Mouse (Mus musculus): ENCODE measurements around the gene Dmrtc2.

Gene Dmrtc2

DNA sequence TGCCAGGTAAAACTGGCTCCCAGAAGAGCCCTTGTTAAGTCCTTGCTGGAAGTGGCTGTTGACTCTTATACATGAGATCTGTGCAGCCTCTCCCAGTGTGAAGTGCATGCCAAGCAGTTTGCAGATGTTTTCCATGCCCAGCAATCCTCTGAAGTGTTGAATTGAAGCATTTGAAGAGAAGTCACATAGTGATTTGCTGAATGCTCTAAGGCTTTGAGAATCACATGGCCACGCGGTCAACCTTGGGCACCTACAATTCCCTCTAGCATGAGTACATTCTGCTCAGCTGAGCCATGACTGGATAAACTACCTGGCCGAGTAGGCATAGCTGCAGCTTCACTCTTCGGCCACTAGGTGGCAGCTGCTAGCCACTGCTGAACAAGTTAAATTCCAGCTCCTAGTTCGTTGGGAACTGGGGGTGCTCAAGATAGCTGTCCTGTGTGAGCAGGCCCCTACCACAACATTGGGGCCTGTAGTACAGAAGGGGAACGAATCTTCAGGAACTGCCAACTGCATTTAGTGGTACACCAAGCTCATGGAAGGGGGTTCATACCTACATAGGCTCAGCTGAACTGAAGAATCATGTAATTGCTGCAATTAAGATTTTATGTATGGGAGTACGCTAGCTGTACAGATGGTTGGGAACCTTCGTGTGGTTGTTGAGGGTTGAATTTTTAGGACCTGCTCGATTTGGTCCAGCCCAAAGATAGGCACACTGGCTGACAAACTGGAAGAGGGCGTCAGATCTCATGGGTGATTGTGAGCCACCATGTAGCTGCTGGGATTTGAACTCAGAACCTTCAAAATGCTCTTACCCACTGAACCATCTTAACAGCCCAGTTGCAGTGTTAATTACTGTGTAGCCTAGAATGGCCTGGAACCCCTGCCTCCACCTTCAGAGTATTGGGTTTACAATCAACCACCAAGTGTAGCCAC lies 20.7 kb downstream of the Dmrtc2 start:
- TF ChIP-seq GATA4 (IDR thresholded peaks at IDR 0.05; ENCODE audit: insufficient replicate concordance, low read length): no peak

DNA sequence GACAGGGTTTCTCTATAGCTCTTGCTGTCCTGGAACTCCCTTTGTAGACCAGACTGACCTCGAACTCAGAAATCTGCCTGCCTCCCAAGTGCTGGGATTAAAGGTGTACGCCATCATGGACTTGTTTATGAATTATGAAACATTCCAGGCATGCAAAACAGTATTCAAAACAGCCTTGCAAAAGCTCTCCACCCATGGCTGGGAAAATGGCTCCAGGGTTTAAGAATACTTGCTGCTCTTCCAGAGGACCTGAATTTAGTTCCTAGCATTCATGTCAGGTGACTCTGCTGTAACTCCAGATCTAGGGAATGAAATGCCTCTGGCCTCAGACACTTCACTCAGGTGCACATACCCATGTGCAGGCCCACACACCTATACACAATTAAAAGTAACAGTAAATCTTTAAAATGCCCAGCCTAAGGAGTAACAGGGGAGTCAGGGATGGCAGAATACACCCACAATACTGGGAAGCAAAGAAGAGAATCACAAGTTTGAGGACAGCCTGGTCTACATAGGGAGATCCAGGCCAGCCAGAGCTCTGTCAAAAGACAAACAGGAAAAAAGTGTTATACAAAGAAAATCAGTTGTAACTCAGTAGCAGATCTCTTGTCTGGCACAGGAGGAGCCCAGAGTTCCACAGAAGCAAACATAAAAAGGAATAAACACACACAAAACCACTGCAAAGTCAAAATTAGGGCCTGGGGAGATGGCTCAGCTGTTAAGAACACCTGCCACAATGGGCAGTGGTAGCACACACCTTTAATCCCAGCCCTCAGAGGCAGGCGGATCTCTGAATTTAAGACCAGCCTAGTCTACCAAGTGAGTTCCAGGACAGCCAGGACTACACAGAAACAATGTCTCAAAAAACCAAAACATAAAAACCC lies 21.6 kb downstream of the Dmrtc2 start:
- TF ChIP-seq GATA4 (IDR thresholded peaks at IDR 0.05; ENCODE audit: insufficient replicate concordance, low read length): no peak

DNA sequence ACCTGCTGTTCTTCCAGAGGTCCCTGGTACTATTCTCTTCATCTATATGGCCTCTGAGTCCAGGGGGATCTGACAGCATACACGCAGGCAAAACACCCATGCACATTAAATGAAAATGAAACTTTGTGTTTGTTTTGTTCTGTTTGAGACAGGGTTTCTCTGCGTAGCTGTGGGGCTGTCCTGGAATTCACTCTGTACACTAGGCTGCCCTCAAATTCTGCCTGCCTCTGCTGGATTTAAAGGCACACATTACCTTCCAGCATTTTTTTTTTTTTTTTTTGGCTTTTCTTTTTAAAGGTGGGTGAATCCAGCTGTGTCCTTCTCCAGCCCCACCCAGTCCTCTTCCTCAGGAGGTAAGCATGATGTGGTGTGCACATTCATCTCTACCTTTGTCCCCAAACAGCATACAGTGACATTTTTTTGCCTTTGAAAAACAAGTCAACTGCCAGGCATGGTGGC lies 22.3 kb downstream of the Dmrtc2 start:
- TF ChIP-seq GATA4 (IDR thresholded peaks at IDR 0.05; ENCODE audit: insufficient replicate concordance, low read length): no peak

DNA sequence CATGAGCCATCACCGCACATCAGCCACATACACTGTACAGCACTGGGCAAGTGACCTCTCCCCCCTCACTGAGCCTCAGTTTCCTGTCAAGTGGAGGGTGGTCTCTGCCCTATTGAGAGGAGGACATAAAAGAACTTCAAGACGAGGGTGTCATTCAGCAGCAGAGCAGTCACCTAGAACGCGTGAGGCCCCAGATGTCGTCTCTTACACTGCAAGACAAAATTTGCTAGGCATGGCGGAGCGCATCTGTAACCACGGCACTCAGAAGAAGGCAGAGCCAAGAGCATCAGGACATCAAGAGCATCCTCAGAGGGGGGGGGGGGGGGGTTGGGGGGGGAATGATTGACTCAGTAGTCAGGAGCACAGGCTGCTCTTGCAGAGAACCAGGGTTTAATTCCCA lies 26.4 kb downstream of the Dmrtc2 start:
- no peak for TF ChIP-seq GATA4 (IDR thresholded peaks at IDR 0.05; ENCODE audit: insufficient replicate concordance, low read length)

DNA sequence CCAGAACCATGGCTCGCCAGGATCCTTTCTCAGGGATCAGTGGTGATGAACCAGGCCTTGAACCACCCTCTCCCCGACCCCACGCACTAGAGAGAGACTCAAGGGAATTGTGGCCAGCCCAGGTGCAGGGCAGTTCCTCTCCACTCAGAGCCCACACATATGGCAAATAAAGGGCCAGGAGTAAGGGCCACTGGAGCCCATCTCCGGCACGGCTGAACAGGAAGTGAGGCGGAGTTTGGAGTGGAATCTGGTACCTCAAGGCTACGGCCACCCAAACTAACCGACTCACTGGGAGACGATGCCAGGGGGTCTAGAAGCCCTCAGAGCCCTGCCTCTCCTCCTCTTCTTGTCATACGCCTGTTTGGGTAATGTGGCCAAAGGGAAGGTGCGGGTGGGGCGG lies 27.4 kb downstream of the Dmrtc2 start, which contains the start of gene Cd79a:
Cd79a (plus strand) TSS at position 158 of the 400 bp plus-strand sequence.
- TF ChIP-seq GATA4 (IDR thresholded peaks at IDR 0.05; ENCODE audit: insufficient replicate concordance, low read length): no peak

DNA sequence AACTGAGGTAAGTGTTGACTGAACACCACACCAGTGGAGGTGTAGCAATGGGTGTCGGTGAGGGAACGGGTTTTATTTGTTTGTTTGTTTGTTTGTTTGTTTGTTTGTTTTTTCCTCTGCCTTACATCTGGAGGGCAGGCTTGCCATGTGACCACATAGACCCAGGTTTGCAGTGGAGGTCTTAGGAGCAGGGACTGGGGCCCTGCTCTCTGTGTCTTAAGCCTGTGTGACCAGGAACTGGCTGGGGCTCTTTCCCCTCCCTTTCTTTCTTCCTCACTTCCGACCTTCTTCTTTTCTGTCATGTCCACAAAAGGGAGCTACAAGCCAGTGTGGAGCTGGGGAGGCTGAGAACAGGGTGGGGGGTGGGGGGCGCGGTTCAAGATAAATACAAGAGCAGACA lies 28.1 kb downstream of the Dmrtc2 start:
- no peak for TF ChIP-seq GATA4 (IDR thresholded peaks at IDR 0.05; ENCODE audit: insufficient replicate concordance, low read length)

DNA sequence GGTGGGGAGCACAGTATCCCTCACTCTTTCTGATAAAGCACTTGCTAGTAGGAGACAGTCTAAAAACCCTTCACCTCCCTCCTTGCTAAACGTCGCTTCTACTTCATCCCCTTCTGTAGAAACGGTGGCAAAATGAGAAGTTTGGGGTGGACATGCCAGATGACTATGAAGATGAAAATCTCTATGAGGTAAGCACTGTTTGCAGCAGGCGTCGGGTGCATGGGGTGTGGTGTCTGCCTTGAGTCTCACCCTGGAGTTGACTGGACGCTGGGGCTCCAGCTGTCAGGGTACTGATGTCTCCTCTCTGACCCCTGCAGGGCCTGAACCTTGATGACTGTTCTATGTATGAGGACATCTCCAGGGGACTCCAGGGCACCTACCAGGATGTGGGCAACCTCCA lies 31.3 kb downstream of the Dmrtc2 start:
- no peak for TF ChIP-seq GATA4 (IDR thresholded peaks at IDR 0.05; ENCODE audit: insufficient replicate concordance, low read length)

DNA sequence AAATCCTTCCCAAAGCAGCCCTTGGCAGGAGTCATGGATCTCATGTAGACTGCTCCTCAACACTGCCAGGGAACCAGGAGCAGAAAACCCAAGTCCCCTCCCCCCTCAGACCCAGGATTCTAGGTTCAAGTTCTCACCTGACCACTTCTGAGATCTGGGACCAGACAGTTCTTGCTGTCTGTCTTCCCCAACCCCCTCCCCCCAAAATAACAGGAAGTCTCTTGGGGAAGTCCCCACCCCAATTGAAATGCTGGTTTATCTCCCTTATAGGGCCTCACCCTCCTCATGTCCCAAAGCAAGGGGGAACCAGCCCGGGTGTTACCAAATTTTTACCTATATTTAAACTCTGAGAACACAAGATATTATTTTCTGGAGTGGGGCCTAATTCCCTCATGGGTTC lies 32.0 kb downstream of the Dmrtc2 start:
- no peak for TF ChIP-seq GATA4 (IDR thresholded peaks at IDR 0.05; ENCODE audit: insufficient replicate concordance, low read length)

DNA sequence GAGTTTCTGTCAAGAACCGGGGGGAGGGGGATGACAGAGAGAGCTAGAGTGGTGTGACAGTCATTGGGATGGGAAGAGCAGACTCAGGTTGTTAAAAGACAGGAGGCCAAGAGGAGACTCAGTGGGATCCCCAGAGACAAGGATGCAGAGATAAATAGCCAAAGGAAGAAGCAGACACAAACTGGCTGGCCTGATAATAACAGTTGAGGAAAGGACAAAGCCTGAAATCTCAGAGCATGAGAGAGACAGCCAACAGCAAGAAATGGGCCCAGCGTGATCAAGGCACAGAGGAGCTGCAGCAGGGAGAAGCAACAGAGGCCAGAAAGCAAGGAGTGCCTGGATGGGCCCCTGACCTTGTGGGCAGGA lies 32.4 kb downstream of the Dmrtc2 start:
- no peak for TF ChIP-seq GATA4 (IDR thresholded peaks at IDR 0.05; ENCODE audit: insufficient replicate concordance, low read length)

DNA sequence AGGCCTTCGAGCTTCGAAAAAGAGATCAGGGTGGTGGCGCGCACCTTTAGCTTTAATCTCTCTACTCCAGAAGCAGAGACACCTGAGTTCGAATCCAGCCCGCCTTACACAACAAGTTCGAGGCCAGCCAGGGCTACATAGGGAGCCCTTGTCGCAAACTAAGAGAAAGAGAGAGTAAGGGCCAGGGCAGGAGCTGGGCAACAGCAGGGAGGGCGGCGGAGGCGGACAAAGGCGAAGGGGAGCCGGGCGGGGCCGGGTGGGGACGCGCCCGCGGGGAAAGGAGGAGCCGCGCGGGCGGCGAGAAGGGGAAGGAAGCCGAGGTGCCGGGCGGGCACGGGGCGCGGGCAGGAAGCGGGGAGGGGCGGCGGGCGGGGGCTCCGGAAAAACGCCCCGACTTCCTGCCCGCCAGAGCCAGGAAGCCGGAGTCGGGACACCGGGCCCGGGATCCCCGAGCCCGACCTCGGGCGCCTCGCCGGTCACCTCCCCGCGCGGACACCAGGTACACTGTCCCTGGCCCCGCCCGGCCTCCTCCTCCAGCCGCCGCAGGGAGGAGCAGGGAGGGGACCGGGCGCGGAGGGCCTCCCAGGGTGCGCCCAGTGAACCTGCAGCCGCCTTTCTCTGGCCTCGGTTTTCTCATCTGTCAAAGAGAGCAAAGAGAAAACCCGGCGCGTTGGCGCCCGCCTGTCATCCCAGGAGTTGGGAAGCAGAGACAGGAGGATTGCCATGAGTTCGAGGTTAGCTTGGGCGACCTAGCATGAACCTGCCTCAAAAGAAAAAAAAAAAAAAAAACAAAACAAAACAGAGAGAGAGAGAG lies 33.0 kb downstream of the Dmrtc2 start, which contains the start of gene Arhgef1:
Arhgef1 (plus strand) TSS at position 283 of the 814 bp plus-strand sequence.
- no peak for TF ChIP-seq GATA4 (IDR thresholded peaks at IDR 0.05; ENCODE audit: insufficient replicate concordance, low read length)

DNA sequence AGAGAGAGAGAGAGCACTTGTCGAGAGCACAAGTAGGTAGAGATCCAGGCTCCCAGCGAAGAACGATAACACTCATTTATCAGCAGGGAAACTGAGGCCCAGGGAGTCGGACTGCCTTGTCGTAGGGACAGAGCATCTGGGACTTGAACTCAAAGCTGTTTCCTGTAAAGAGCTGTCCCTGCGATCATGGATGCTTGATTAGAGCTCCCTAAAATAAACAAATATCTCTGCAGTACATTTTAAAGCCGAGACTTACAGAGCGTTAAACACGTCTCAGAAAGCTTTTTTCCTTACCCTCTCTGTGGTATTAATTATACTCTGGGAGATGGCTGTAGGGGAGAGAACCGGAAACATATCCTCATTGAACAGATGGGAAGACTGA lies 33.6 kb downstream of the Dmrtc2 start:
- TF ChIP-seq GATA4 (IDR thresholded peaks at IDR 0.05; ENCODE audit: insufficient replicate concordance, low read length): no peak

DNA sequence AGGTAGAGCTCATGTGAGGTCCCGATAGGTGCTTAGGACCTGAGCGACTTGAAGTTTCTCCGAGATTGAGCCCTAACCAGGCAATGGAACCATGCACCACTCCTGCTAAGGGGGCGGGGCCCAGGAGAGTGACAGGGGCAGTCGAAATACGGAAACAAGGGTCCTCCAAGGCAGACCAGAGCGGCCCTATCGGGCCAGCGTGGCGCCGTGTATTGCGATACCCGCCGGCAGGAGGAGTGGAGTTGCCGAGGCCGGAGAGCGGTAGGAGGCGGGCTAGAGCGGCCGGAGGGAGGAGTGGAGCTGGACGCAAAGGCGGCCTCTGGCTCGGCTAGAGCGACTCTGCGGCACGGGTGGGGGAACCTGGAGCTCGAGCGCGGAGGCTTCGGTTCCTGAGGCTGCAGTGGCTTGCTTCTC lies 34.2 kb downstream of the Dmrtc2 start:
- peak; percentile 93; the same call in 1 of the 2 replicates for TF ChIP-seq GATA4 (IDR thresholded peaks at IDR 0.05; ENCODE audit: insufficient replicate concordance, low read length)

DNA sequence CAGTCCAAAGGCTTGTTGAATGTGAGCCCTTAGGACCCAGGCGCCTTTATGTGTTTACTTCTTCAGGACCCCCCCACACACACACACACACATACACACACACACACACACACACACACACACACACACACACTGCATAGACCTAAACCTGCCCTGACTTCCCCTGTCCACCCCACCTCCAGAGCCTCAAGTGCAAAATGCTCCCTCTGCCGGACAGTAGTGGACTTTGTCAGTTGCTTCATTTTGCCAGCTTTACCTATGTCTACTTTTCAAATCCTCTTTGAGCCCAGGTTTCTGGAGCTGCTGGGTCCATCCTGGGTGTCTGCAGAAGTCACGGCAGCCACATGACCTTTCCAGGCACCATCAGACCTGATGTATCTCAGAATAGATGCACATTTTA lies 35.1 kb downstream of the Dmrtc2 start:
- TF ChIP-seq GATA4 (IDR thresholded peaks at IDR 0.05; ENCODE audit: insufficient replicate concordance, low read length): no peak

DNA sequence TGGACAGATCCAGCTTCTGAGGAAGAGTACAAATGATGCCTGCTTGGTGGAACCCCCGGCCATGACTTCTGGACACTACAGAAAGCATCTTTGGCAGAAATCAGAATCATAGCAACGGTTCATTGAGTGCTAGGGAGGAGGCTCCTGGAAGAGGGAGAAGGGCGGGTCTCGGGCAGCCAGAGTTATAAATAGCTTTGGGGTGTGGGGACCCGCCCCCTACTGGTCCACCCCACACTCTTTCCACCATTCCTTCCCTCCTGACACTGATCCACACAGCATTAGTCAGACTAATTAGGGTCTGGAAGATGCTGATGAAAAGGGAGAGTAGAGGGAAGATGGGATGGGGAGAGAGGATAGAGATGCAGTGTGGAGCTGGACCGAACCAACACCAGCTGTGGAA lies 36.7 kb downstream of the Dmrtc2 start:
- TF ChIP-seq GATA4 (IDR thresholded peaks at IDR 0.05; ENCODE audit: insufficient replicate concordance, low read length): no peak

DNA sequence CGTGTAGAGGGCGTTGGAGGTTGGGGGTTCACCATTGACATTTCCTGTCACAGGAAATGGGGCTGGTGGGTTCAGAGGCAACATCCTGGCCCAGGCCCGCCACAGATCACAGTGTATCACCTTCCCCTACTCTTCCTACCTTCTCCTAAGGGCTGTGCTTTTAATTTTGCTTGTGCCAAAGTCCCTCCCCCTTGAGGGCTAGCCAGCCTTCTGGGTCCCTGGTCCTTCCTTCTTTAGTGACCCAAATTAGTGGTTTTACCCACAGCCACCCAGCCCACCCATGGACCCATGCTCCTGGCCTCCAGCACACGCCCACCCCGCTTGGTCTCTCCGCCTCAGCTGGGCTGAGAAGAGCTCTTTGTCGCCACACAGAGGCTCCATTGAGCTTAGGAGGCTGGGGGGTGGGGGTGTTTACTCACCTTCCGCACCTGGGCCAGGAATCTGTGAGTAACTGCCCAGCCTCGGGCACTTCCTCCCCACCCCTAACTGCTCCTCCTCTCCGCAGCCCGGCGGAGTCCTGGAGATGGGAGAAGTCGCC lies 37.4 kb downstream of the Dmrtc2 start:
- no peak for TF ChIP-seq GATA4 (IDR thresholded peaks at IDR 0.05; ENCODE audit: insufficient replicate concordance, low read length)

Measured in liver, adult (tissue).